Mouse (Mus musculus): ENCODE results near the gene Frem2.

DNA sequence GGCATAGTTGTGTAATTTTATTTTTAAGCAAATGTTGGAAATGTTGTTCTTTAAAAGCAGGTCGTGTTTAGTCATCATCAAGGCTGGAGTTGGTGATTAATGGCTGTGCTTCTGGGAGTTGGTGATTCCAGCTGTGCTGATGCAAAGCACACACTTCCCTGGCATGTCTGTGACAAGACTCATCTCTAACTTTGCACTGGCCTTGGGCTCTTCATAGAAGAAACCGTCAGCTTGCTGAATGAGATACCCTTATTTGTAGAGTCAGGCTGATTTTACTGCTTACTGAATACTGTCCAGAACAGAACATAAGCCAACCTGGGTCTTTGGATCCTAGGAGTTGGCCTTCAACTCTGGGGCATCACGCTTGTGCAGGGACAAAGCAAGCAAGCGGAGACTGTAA, 62.7 kb downstream of the Frem2 start:
- no peak for TF ChIP-seq EP300 (IDR thresholded peaks at IDR 0.05; ENCODE audit: insufficient read depth, low read depth, low read length)
- TF ChIP-seq POLR2A (IDR thresholded peaks at IDR 0.05; ENCODE audit: insufficient read depth, low read depth, low read length): no peak
- no peak for TF ChIP-seq CTCF (IDR thresholded peaks at IDR 0.05)
